Mouse (Mus musculus) erythroid progenitor cell, adult 5-6 weeks (primary cell): ENCODE results near the gene Hist1h2bh. TPM values are rescaled to one million over a fixed set of nuclear protein-coding genes. Genes with fewer than 3 reads are reported as not detected.
"Not testable (repeated sequence)": the region's sequence is repeated elsewhere in the genome, so short reads cannot be mapped to it uniquely, and the experiment has no call there.

Source experiments
- ATAC-seq: replicated peaks from 2 replicates; pipeline ENCODE4 v1.8.0; 2016; ENCODE audit warnings: moderate number of reproducible peaks, mild to moderate bottlenecking, moderate TSS enrichment, inconsistent platforms; ENCODE audit not compliant: poor library complexity, low FRiP score, severe bottlenecking
- total RNA-seq, 2 experiments: library from RNA; stranded (forward) in 1 of 2; stranded (reverse) in 1 of 2; fragments of 150-400 nt in 1 of 2; fragments of 186-747, 209-891 nt in 1 of 2; gene quantifications; 2 replicates each; pipeline versions ENCODE4 v1.2.3 to v1.2.4; 2015 to 2017; ENCODE audit warnings: low replicate concordance in 2 of 2

Hist1h2bh gene
- total RNA-seq, 2 experiments from 2014 or later, result 90.1 to 367 TPM

GRCm38 (mm10) chr13:23574546-23575170 lies 31.5 kb upstream of the Hist1h2bh start:
- ATAC-seq, result not testable (repeated sequence)

GRCm38 (mm10) chr13:23573898-23574524 lies 30.8 kb upstream of the Hist1h2bh start, which contains the start of the genes Hist1h2bf and Hist1h2ad:
Gene Hist1h2bf (minus strand): TSS chr13:23574196.
Gene Hist1h2ad (plus strand): TSS chr13:23574381.
- peak; percentile 69 for ATAC-seq

GRCm38 (mm10) chr13:23573034-23573897 lies 30.1 kb upstream of the Hist1h2bh start:
- not testable (repeated sequence) for ATAC-seq

GRCm38 (mm10) chr13:23572218-23573033 lies 29.2 kb upstream of the Hist1h2bh start:
- ATAC-seq, result peak; percentile 13; the same call in 1 of the 2 replicates

GRCm38 (mm10) chr13:23571504-23572217 lies 28.5 kb upstream of the Hist1h2bh start:
- peak; percentile 13; the same call in 1 of the 2 replicates for ATAC-seq

- ATAC-seq, result peak; percentile 73
Measured at GRCm38 (mm10) chr13:23571022-23571503, 27.9 kb upstream of the Hist1h2bh start, which contains the start of the genes Hist1h2ae and Hist1h2bg. Gene Hist1h2ae (minus strand): TSS chr13:23571220. Gene Hist1h2bg (plus strand): TSS chr13:23571396.

GRCm38 (mm10) chr13:23570261-23571021 lies 27.2 kb upstream of the Hist1h2bh start:
- not testable (repeated sequence) for ATAC-seq

- ATAC-seq, result no peak
Measured at GRCm38 (mm10) chr13:23564482-23564881, 21.3 kb upstream of the Hist1h2bh start.

GRCm38 (mm10) chr13:23562699-23563462 lies 19.7 kb upstream of the Hist1h2bh start:
- peak; percentile 68 for ATAC-seq

GRCm38 (mm10) chr13:23561883-23562659 lies 18.9 kb upstream of the Hist1h2bh start, which contains the start of gene Hist1h3e:
Gene Hist1h3e (minus strand): TSS chr13:23562369.
- ATAC-seq, result peak; percentile 86

- ATAC-seq, result peak; percentile 53
Measured at GRCm38 (mm10) chr13:23561531-23561882, 18.3 kb upstream of the Hist1h2bh start.

GRCm38 (mm10) chr13:23560699-23561098 lies 17.5 kb upstream of the Hist1h2bh start:
- not testable (repeated sequence) for ATAC-seq

GRCm38 (mm10) chr13:23556906-23557305 lies 13.7 kb upstream of the Hist1h2bh start:
- ATAC-seq, result no peak

GRCm38 (mm10) chr13:23555839-23556416 lies 12.7 kb upstream of the Hist1h2bh start:
- ATAC-seq, result peak; percentile 62

GRCm38 (mm10) chr13:23554925-23555838 lies 12.0 kb upstream of the Hist1h2bh start:
- peak; percentile 51 for ATAC-seq
